Mouse (Mus musculus) CH12.LX (cell line): ENCODE data around the gene Zbed4. TPM values are rescaled to one million over a fixed set of nuclear protein-coding genes. Genes with fewer than 3 reads are reported as not detected.

ENCODE experiments used
- DNase-seq: peaks from one replicate; pipeline ENCODE4 v3.0.0-alpha.2; 2013; ENCODE audit errors: extremely low read depth
- H3K27ac ChIP-seq: 2 replicates; pipeline ENCODE4 v1.5.1; 2012; ENCODE audit warnings: low read depth, mild to moderate bottlenecking, control low read depth, moderate library complexity; ENCODE audit not compliant: insufficient read depth
- H3K27me3 ChIP-seq: replicated peaks from 2 replicates; pipeline ENCODE3; 2012; ENCODE audit warnings: inconsistent platforms
- H3K36me3 ChIP-seq, 2 experiments: replicated peaks in 1 of 2; 2 replicates each; pipeline versions ENCODE3 to v1.6.1; 2012; ENCODE audit warnings: inconsistent platforms in 1 of 2, low read length in 1 of 2, mild to moderate bottlenecking in 1 of 2, mixed read lengths in 1 of 2, moderate library complexity in 1 of 2; ENCODE audit not compliant: control insufficient read depth in 1 of 2, insufficient read depth in 1 of 2
- H3K4me1 ChIP-seq, 2 experiments: 2 replicates each; pipeline ENCODE4 v1.6.1; 2012; ENCODE audit warnings: inconsistent platforms in 1 of 2, moderate library complexity in 1 of 2; ENCODE audit not compliant: insufficient read depth in 2 of 2, control insufficient read depth in 1 of 2
- H3K4me2 ChIP-seq: 2 replicates; pipeline ENCODE4 v1.6.1; 2012; ENCODE audit warnings: low read depth, mild to moderate bottlenecking, control low read depth; ENCODE audit not compliant: poor library complexity, insufficient read depth, severe bottlenecking
- H3K4me3 ChIP-seq, 3 experiments: fragments of 150-350 bp in 1 of 3; sonication (generic) in 1 of 3; replicated peaks in 1 of 3; 2 replicates each; pipeline versions ENCODE3 to v1.5.1; 2011 to 2012; ENCODE audit warnings: low read depth in 2 of 3, low read length in 2 of 3, mild to moderate bottlenecking in 2 of 3, moderate library complexity in 2 of 3, control low read depth in 1 of 3, improper control_type of control experiment in 1 of 3, inconsistent platforms in 1 of 3, mixed read lengths in 1 of 3; ENCODE audit not compliant: poor library complexity in 1 of 3
- H3K79me2 ChIP-seq: replicated peaks from 2 replicates; pipeline ENCODE4 v1.6.1; 2012; ENCODE audit warnings: mild to moderate bottlenecking, moderate library complexity; ENCODE audit not compliant: control insufficient read depth, poor library complexity, insufficient read depth, severe bottlenecking; ENCODE audit errors: extremely low read depth
- H3K9ac ChIP-seq: 2 replicates; pipeline ENCODE4 v1.6.1; 2012; ENCODE audit warnings: low read depth, mild to moderate bottlenecking, control low read depth, moderate library complexity; ENCODE audit not compliant: insufficient read depth
- H3K9me3 ChIP-seq: replicated peaks from 2 replicates; pipeline ENCODE3; 2012; ENCODE audit warnings: low read length, inconsistent platforms, mixed read lengths
- CHD2 ChIP-seq: IDR thresholded peaks from 2 replicates; pipeline ENCODE4 v1.6.1; 2011; ENCODE audit warnings: low read length, improper control_type of control experiment
- EP300 ChIP-seq: IDR thresholded peaks from 2 replicates; pipeline ENCODE4 v1.6.1; 2011; ENCODE audit warnings: low read length, improper control_type of control experiment
- ETS1 ChIP-seq: conservative IDR thresholded peaks from 2 replicates; pipeline ENCODE4 v1.6.1; 2012; ENCODE audit warnings: low read depth, mild to moderate bottlenecking, inconsistent platforms, low read length, improper control_type of control experiment, moderate library complexity
- HCFC1 ChIP-seq: IDR thresholded peaks from 2 replicates; pipeline ENCODE4 v1.6.1; 2012; ENCODE audit warnings: low read depth, mild to moderate bottlenecking, inconsistent platforms, low read length, improper control_type of control experiment
- IRF4 ChIP-seq: IDR thresholded peaks from 2 replicates; pipeline ENCODE4 v1.6.1; 2014; ENCODE audit warnings: low read depth, mild to moderate bottlenecking, inconsistent platforms, low read length, improper control_type of control experiment
- JUN ChIP-seq: IDR thresholded peaks from 2 replicates; pipeline ENCODE4 v1.6.1; 2011; ENCODE audit warnings: low read depth, mild to moderate bottlenecking, low read length, improper control_type of control experiment, moderate library complexity; ENCODE audit not compliant: insufficient read depth
- JUND ChIP-seq: conservative IDR thresholded peaks from 2 replicates; pipeline ENCODE4 v1.6.1; 2011; ENCODE audit warnings: low read depth, low read length, improper control_type of control experiment
- KAT2A ChIP-seq: IDR thresholded peaks from 2 replicates; pipeline ENCODE4 v1.6.1; 2012; ENCODE audit warnings: low read length, improper control_type of control experiment, inconsistent platforms; ENCODE audit not compliant: insufficient replicate concordance
- MEF2A ChIP-seq: IDR thresholded peaks from 2 replicates; pipeline ENCODE4 v1.6.1; 2014; ENCODE audit warnings: low read depth, mild to moderate bottlenecking, inconsistent platforms, low read length, improper control_type of control experiment, borderline replicate concordance
- NELFE ChIP-seq: IDR thresholded peaks from 2 replicates; pipeline ENCODE4 v1.6.1; 2011; ENCODE audit warnings: low read depth, low read length, improper control_type of control experiment
- NRF1 ChIP-seq: IDR thresholded peaks from 2 replicates; pipeline ENCODE4 v1.6.1; 2014; ENCODE audit warnings: low read depth, mild to moderate bottlenecking, inconsistent platforms, low read length, improper control_type of control experiment, moderate library complexity
- PAX5 ChIP-seq: IDR thresholded peaks from 2 replicates; pipeline ENCODE4 v1.6.1; 2012; ENCODE audit warnings: low read length, inconsistent platforms, mixed read lengths
- SIN3A ChIP-seq: IDR thresholded peaks from 2 replicates; pipeline ENCODE4 v1.6.1; 2012; ENCODE audit warnings: low read length, improper control_type of control experiment, inconsistent platforms
- SMC3 ChIP-seq: IDR thresholded peaks from 2 replicates; pipeline ENCODE4 v1.6.1; 2011; ENCODE audit warnings: low read depth, low read length, improper control_type of control experiment
- UBTF ChIP-seq: IDR thresholded peaks from 2 replicates; pipeline ENCODE4 v1.6.1; 2012; ENCODE audit warnings: low read depth, mild to moderate bottlenecking, inconsistent platforms, low read length, improper control_type of control experiment, moderate library complexity
- ZC3H11A ChIP-seq: IDR thresholded peaks from 2 replicates; pipeline ENCODE4 v1.6.1; 2012; ENCODE audit warnings: low read depth, mild to moderate bottlenecking, inconsistent platforms, low read length, improper control_type of control experiment
- ZKSCAN1 ChIP-seq: IDR thresholded peaks from 2 replicates; pipeline ENCODE4 v1.6.1; 2012; ENCODE audit warnings: low read depth, inconsistent platforms, low read length, improper control_type of control experiment, borderline replicate concordance
- ZNF384 ChIP-seq: IDR thresholded peaks from 2 replicates; pipeline ENCODE4 v1.6.1; 2012; ENCODE audit warnings: low read depth, low read length, improper control_type of control experiment, inconsistent platforms
- dilution Hi-C: fragments of 300-500 bp; cut with MboI; formaldehyde crosslinking; loops from 2 replicates; pipeline ENCODE4 v1.14.3; 2020; ENCODE audit warnings: low sequenced_read_pairs; ENCODE audit not compliant: extremely low pct_unique_long_range_greater_than_20kb, extremely low pct_ligation_motif_present
- in situ Hi-C: fragments of 300-500 bp; cut with MboI; formaldehyde crosslinking; loops from 3 replicates; pipeline ENCODE4 v1.14.3; 2019; ENCODE audit warnings: low sequenced_read_pairs, low pct_ligation_motif_present, low pct_unique_long_range_greater_than_20kb, mixed read lengths
- polyA plus RNA-seq: library from polyadenylated mRNA; unstranded; fragments of >175 nt; gene quantifications from 2 replicates; pipeline ENCODE4 v1.2.1, GENCODE M21; 2012; ENCODE audit warnings: low read depth; ENCODE audit not compliant: insufficient read length
- total RNA-seq, 2 experiments: library from RNA; depleted of rRNA; stranded (reverse); fragments of 300-350 nt in 1 of 2; fragments of >200 nt in 1 of 2; gene quantifications; 2 replicates each; pipeline ENCODE4 v1.2.3; 2012 to 2014

Gene Zbed4
- total and polyA plus RNA-seq, 3 experiments = 11.0 to 16.7 (median 13.8) TPM

DNA sequence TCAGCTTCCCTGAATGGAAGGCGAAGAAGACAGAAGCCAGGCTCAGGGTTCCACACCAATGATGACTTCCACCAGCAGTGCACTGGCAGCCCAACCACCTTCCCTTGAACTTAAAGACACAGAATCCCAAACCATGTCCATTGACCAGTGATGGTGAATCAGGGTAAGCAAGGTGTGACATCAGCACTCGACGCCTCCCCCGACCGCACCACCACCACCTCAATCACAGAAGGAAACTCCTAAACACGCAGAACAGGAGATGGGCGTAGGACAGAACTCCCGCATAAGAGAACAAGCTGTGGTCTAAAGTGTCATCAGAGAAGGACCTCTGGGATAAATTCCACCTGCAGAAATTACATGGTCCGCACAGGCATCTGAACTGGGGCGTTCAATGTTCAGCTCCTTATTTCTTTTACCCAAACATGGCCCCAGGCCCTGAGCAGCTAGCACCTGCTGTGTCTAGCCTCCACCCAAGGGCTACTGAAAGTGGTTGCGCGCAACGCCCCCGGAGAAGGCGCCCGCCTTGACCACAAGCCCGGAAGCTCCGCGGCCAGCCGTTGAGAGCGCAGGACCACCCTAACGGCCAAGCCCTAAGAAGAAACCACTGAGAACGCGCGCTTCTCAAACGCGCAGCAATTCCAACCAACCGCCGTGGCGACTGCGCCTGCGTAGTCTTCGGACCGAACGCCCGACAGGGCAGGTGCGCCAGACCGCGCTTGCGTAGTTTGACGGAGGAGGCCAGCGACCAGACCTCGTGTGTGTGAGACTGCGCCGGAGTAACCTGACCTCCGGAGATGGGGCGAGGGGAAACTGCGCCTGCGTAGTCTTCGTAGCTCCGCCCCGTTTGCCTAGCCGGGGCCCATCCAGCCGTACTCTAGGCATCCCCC is 540 bp upstream of the Zbed4 start (continued):
- TF ChIP-seq JUND (no peak), CHD2 (no peak), MEF2A (no peak; the same call in 1 of the 2 replicates), HCFC1 (peak; percentile 72), ZC3H11A (no peak), IRF4 (no peak), SMC3 (no peak), NRF1 (peak; percentile 89), ZKSCAN1 (no peak), KAT2A (no peak), PAX5 (no peak), SIN3A (peak; percentile 25; the same call in 1 of the 2 replicates), EP300 (no peak), JUN (no peak), UBTF (peak; percentile 36; the same call in 1 of the 2 replicates), ETS1 (no peak)

DNA sequence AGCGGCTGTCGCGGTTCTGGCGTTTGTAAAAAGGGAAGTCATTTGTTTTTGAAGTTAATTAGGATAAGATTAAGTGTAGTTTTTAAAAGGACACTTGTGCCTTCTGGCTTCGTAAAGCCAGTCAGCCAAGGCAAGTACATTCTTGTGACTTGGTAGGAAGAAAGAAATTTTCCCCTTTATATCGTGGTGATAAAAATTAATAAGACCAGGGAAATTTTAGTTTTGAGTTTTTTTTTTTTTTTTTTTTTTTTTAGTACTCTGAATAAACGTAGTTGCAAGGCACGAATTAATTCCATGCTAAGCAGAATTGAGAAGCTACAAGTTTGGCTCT is 908 bp downstream of the Zbed4 start:
- Histone ChIP-seq H3K27me3 (no peaks in the 10 kb centered on the region), H3K79me2 (peaks cover 14% of the 10 kb centered on the region), H3K9me3 (no peaks in the 10 kb centered on the region), H3K4me2 (peak overlapping the region; percentile 33), H3K27ac (peak overlapping the region; percentile 79), H3K9ac (peak overlapping the region; percentile 77), H3K4me3 (peak overlapping the region; percentile 76 to 98 (median 83)), H3K36me3 (peaks cover 15 to 21% of the 10 kb centered on the region in 2 experiments), H3K4me1 (peaks cover 9 to 25% of the 10 kb centered on the region in 2 experiments)
- in situ Hi-C loops (no loop called here), dilution Hi-C loops (no loop called here)
- no peak for TF ChIP-seq NELFE
- peak; percentile 63; the same call in 1 of the 2 replicates for TF ChIP-seq ZNF384
- no peak for DNase-seq

DNA sequence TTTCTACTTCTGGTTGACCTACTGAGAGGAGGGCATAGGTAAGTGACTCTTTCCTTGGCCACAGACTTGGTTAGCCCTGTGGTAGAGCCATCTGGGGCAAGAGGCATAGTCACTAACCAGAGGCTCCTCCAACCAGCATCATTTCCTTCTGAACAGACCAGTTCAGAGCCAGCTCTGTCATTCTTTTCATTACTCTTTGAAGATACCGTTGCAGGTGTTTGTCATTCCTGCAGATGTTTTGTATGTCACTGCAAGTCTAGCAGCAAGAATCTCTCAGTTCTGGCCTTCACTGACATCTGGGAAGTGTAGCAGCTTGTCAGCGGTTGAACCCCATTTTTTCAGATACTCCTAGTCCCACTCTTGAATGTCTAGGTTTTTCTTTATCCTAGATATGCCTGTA is 3.4 kb downstream of the Zbed4 start:
- Histone ChIP-seq H3K9me3 (no peaks in the 10 kb centered on the region), H3K4me3 (no peak overlapping the region), H3K36me3 (peaks cover 24 to 45% of the 10 kb centered on the region in 2 experiments), H3K9ac (no peak overlapping the region), H3K4me1 (peaks cover 9 to 40% of the 10 kb centered on the region in 2 experiments), H3K79me2 (peaks cover 14% of the 10 kb centered on the region), H3K4me2 (no peak overlapping the region), H3K27me3 (no peaks in the 10 kb centered on the region), H3K27ac (no peak overlapping the region)
- dilution Hi-C loops = no loop called here
- no peak for TF ChIP-seq NELFE
- DNase-seq = no peak
- in situ Hi-C loops = no loop called here
